Mouse (Mus musculus): ENCODE measurements around the gene Olfr1020.

Gene Olfr1020

DNA sequence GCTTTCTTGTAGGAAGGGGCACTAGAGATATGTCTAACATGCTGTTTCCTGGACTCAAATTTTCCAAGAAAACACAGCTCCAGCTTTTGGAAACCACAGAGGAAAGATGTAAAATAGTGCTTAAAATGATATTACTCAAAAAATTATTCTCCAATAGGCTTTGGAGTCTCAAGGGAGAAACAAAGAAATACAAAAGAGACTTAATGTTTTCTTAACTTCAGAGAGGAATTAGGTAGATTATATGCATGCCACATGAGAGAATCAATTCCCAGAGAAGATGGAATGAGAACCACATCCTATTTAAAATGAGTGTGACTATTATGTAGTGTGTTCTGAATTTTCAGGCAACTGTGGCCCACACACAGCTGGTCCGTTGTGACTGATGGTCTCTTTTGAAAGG lies at the start of gene Olfr1020:
Gene Olfr1020, plus strand, starts transcription at position 301 of the 400 bp plus-strand sequence.
- no peak for TF ChIP-seq GATA4 (IDR thresholded peaks at IDR 0.05; ENCODE audit: insufficient replicate concordance, low read length)

DNA sequence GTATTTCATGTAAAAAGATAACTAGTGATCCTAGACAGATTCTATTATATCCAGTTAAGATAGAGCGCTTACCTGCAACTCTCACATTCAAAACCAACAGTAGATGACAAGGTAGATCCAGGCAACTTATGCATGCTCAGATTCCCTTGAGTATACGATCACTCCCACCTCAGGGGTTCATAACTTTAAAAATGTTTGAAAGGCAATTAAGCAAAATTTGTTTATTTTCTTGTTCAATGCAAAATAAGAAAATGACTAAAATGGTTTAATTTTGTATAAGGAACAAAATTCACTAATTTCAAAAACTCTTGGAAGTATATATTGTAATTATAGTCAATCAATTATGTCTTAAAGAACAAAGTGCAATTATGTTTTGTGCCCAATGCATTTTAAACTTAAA lies 44.4 kb upstream of the Olfr1020 start, which contains the start of gene Olfr1016:
Gene Olfr1016, minus strand, starts transcription at position 101 of the 400 bp plus-strand sequence.
- no peak for TF ChIP-seq GATA4 (IDR thresholded peaks at IDR 0.05; ENCODE audit: insufficient replicate concordance, low read length)

DNA sequence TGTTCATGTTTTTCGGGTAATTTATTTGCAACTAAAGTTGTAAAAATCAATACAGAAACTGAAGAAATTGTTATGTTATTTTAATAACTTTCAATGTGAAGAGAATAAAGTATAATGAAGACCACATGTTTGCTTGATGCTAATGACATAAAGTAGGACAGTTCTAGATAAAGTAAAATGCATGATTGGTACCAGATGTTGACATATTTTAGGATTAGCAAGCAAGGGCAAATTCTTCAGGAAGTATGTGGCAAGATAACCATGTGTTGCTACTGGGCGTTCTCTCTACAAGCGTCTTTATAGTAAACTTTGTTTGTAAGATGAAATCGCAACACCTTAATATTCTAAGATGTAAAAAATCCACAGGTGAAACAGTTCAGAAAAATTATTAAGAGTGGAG lies 42.3 kb upstream of the Olfr1020 start:
- no peak for TF ChIP-seq GATA4 (IDR thresholded peaks at IDR 0.05; ENCODE audit: insufficient replicate concordance, low read length)

DNA sequence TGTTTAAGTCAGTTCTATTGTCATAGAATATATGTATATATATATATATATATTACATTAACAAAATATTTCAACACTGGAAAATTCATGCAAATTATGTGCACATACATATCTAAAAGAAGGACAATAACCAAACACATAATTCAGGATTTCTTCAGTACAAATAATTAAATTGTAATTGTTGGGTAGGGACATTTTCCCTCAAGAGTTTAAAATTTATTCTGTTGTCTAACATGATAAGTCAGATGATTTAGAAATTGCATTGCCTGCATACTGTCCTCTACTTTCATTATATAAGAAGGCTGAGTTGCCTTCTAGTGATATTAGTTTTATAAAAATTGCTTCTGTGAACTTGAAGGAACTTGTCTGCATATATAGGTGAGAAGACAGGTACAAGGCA lies 28.7 kb upstream of the Olfr1020 start, which contains the start of gene Olfr1018:
Gene Olfr1018, plus strand, starts transcription at position 301 of the 400 bp plus-strand sequence.
- no peak for TF ChIP-seq GATA4 (IDR thresholded peaks at IDR 0.05; ENCODE audit: insufficient replicate concordance, low read length)

DNA sequence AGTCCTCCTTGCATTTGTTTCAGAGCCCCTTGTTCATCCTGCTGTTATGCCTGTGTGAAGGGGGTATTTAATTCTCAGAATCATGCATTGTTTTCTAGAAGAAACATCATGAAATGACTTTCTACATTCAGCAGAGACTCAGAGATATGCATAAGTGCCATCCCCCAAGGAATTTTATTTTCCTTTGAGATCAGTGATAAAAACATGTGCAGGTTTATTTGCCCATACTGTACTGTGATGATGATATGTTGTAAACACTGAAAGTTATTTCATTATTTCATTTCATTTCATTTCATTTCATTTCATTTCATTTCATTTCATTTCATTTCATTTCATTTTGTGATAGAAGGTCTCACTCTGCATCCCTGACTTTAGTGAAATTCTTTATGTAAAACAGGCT lies 1.4 kb upstream of the Olfr1020 start, which contains the start of gene Olfr1019:
Gene Olfr1019, minus strand, starts transcription at position 101 of the 400 bp plus-strand sequence.
- no peak for TF ChIP-seq GATA4 (IDR thresholded peaks at IDR 0.05; ENCODE audit: insufficient replicate concordance, low read length)

DNA sequence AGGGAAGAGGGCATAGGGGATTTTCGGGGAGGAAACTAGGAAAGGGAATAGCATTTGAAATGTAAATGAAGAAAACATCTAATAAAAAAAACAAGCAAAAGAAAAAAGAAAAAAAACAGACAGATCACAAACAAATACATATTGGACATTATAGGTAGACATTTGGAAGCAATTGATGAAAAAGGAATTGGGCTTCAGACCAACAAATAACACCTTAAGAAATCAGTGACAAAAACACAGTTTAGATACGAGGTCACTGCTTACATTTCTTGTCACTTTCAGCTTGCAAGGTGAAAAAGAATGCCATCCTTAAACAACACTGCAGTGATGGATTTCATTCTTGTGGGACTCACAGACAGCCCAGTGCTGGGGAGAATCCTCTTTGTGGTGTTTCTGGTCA lies 21.5 kb downstream of the Olfr1020 start, which contains the start of gene Olfr1022:
Gene Olfr1022, plus strand, starts transcription at position 301 of the 400 bp plus-strand sequence.
- TF ChIP-seq GATA4 (IDR thresholded peaks at IDR 0.05; ENCODE audit: insufficient replicate concordance, low read length): no peak

DNA sequence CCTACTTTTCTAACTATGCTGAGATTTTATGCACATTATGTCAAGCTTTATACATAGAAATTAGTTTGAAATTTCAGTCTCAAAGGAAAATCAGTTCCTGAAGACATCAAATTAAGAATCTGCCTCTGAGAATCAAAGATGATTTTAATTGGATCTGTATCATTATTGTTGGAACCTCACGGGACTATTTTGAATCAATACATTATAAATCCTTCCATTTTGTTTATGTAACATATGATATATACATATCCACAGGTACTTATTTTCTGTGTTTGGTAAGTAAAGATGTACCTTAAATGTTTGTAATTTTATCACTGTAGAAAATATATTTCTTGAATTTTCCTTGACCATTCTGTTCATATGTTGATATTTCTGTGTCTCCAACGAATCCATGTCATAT lies 38.5 kb downstream of the Olfr1020 start, which contains the start of gene Olfr1023:
Gene Olfr1023, plus strand, starts transcription at position 301 of the 400 bp plus-strand sequence.
- no peak for TF ChIP-seq GATA4 (IDR thresholded peaks at IDR 0.05; ENCODE audit: insufficient replicate concordance, low read length)

Data from liver, adult (tissue).